Comparison of ENCODE assay signal across 10 mouse cellular contexts in genomic region chr2:70562011-70562491, GRCm38 (mm10). TPM values are rescaled to one million over a fixed set of nuclear protein-coding genes. Genes with fewer than 3 reads are reported as not detected.
DNase-seq lines count a peak whose midpoint lies in the region; ATAC-seq and TF ChIP-seq lines count a peak whose summit lies in the region.
"Had no signal": no experiment of that assay in that cellular context is flagged by ENCODE, and none has a peak within 500 bp of the region (broad histone marks: within the 10 kb centered on the region; RNA-seq: fewer than 3 reads in every experiment).

No protein-coding gene starts in this region.

- no peak for ATAC-seq in heart, embryonic 12.5 days (ENCODE audit: insufficient number of reproducible peaks, low FRiP score)
- ATAC-seq in embryonic facial prominence, embryonic 14.5 days (ENCODE audit: low read depth), result no peak
- peak; percentile 41; the same call in 1 of the 2 replicates for ATAC-seq in limb, embryonic 15.5 days (ENCODE audit: insufficient number of reproducible peaks, low FRiP score, low TSS enrichment, low read depth)
- ATAC-seq in stomach, postnatal 0 days (ENCODE audit: low FRiP score, low TSS enrichment), result no peak

- WGBS in heart, embryonic 12.5 days, result under 1% methylated on average over 42 of the region's 42 CpGs
- 2% methylated on average over 38 of the region's 42 CpGs for WGBS in embryonic facial prominence, embryonic 14.5 days
- WGBS in limb, embryonic 15.5 days, result under 1% methylated on average over 40 of the region's 42 CpGs
- WGBS in stomach, postnatal 0 days, result 1% methylated on average over 35 of the region's 42 CpGs

- no peak overlapping the region for H3K27ac ChIP-seq in heart, embryonic 12.5 days (ENCODE audit: poor library complexity, severe bottlenecking)
- H3K27ac ChIP-seq in ES-Bruce4 (ENCODE audit: insufficient read depth, low read length), result no peak overlapping the region
- H3K27ac ChIP-seq in embryonic facial prominence, embryonic 14.5 days (replicated peaks; ENCODE audit: low read depth, low read length), result no peak overlapping the region
- H3K27ac ChIP-seq in limb, embryonic 15.5 days, result no peak overlapping the region
- no peak overlapping the region for H3K27ac ChIP-seq in stomach, postnatal 0 days (replicated peaks)

- intact Hi-C loops in heart, postnatal 10 days (cut with DNase I), result no loop called here

- H3K27me3 ChIP-seq in heart, embryonic 12.5 days (replicated peaks), result peaks cover 93% of the 10 kb centered on the region
- peaks cover 22% of the 10 kb centered on the region for H3K27me3 ChIP-seq in ES-Bruce4 (ENCODE audit: control insufficient read depth, insufficient read depth, low read length, poor library complexity, severe bottlenecking)
- peaks cover 86% of the 10 kb centered on the region for H3K27me3 ChIP-seq in embryonic facial prominence, embryonic 14.5 days (replicated peaks; ENCODE audit: control insufficient read depth, insufficient read depth, low read length)
- peaks cover 91% of the 10 kb centered on the region for H3K27me3 ChIP-seq in limb, embryonic 15.5 days
- H3K27me3 ChIP-seq in stomach, postnatal 0 days (ENCODE audit: control insufficient read depth, insufficient read depth, low read length), result peaks cover 31% of the 10 kb centered on the region

- peak overlapping the region; percentile 33 for H3K4me3 ChIP-seq in heart, embryonic 12.5 days
- peak overlapping the region; percentile 66 for H3K4me3 ChIP-seq in ES-Bruce4 (ENCODE audit: low read depth, low read length)
- H3K4me3 ChIP-seq in embryonic facial prominence, embryonic 14.5 days (ENCODE audit: low read depth, low read length), result peak overlapping the region; percentile 35
- H3K4me3 ChIP-seq in limb, embryonic 15.5 days, result peak overlapping the region; percentile 24
- H3K4me3 ChIP-seq in stomach, postnatal 0 days (ENCODE audit: low read depth, low read length), result peak overlapping the region; percentile 12; the same call in 1 of the 2 replicates

- TF ChIP-seq CTCF in ES-Bruce4 (IDR thresholded peaks at IDR 0.05; ENCODE audit: low read depth, low read length), result no peak
- TF ChIP-seq CTCF in stomach, postnatal 0 days (IDR thresholded peaks at IDR 0.05; ENCODE audit: low read depth), result no peak

- peak overlapping the region; percentile 70 for H3K4me2 ChIP-seq in heart, embryonic 12.5 days
- H3K4me2 ChIP-seq in embryonic facial prominence, embryonic 14.5 days (ENCODE audit: low read depth, low read length), result peak overlapping the region; percentile 54
- H3K4me2 ChIP-seq in limb, embryonic 15.5 days, result peak overlapping the region; percentile 43
- peak overlapping the region; percentile 27 for H3K4me2 ChIP-seq in stomach, postnatal 0 days (replicated peaks; ENCODE audit: low read depth)

- no peaks in the 10 kb centered on the region for H3K9me3 ChIP-seq in heart, embryonic 12.5 days (replicated peaks)
- H3K9me3 ChIP-seq in ES-Bruce4 (replicated peaks; ENCODE audit: control insufficient read depth, insufficient read depth, low read length, poor library complexity, severe bottlenecking), result no peaks in the 10 kb centered on the region
- H3K9me3 ChIP-seq in embryonic facial prominence, embryonic 14.5 days (ENCODE audit: control insufficient read depth, low read length), result no peaks in the 10 kb centered on the region
- no peaks in the 10 kb centered on the region for H3K9me3 ChIP-seq in limb, embryonic 15.5 days
- H3K9me3 ChIP-seq in stomach, postnatal 0 days (ENCODE audit: control insufficient read depth, low read length), result no peaks in the 10 kb centered on the region

- no peaks in the 10 kb centered on the region for H3K36me3 ChIP-seq in heart, embryonic 12.5 days
- H3K36me3 ChIP-seq in ES-Bruce4 (ENCODE audit: control insufficient read depth, insufficient read depth, low read length, poor library complexity, severe bottlenecking), result no peaks in the 10 kb centered on the region
- no peaks in the 10 kb centered on the region for H3K36me3 ChIP-seq in embryonic facial prominence, embryonic 14.5 days (ENCODE audit: control insufficient read depth, insufficient read depth, low read length)
- no peaks in the 10 kb centered on the region for H3K36me3 ChIP-seq in limb, embryonic 15.5 days
- H3K36me3 ChIP-seq in stomach, postnatal 0 days (ENCODE audit: control insufficient read depth, insufficient read depth, low read length), result no peaks in the 10 kb centered on the region

- no peak for DNase-seq in heart, postnatal 10 days
- DNase-seq in embryonic facial prominence, embryonic 14.5 days (ENCODE audit: low spot score), result no peak
- DNase-seq in stomach, postnatal 0 days (ENCODE audit: low spot score), result no peak
- DNase-seq in frontal cortex, postnatal 36 days (ENCODE audit: low spot score in 2 of 2), result no peak
- no peak for DNase-seq in lung, adult 18-20 months

- TF ChIP-seq EP300 in ES-Bruce4 (IDR thresholded peaks at IDR 0.05; ENCODE audit: insufficient read depth, low read depth, low read length), result no peak
- no peak for TF ChIP-seq EP300 in stomach, postnatal 0 days (optimal IDR thresholded peaks at IDR 0.05)

- peaks cover 49% of the 10 kb centered on the region for H3K4me1 ChIP-seq in heart, embryonic 12.5 days (replicated peaks)
- no peaks in the 10 kb centered on the region for H3K4me1 ChIP-seq in ES-Bruce4 (ENCODE audit: control insufficient read depth, insufficient read depth, low read length)
- H3K4me1 ChIP-seq in embryonic facial prominence, embryonic 14.5 days (ENCODE audit: control insufficient read depth, insufficient read depth, low read length), result peaks cover 17% of the 10 kb centered on the region
- peaks cover 45% of the 10 kb centered on the region for H3K4me1 ChIP-seq in limb, embryonic 15.5 days
- H3K4me1 ChIP-seq in stomach, postnatal 0 days (replicated peaks; ENCODE audit: control insufficient read depth, insufficient read depth), result no peaks in the 10 kb centered on the region

- TF ChIP-seq POLR2A in ES-Bruce4 (IDR thresholded peaks at IDR 0.05; ENCODE audit: insufficient read depth, low read length), result no peak

- H3K9ac ChIP-seq in heart, embryonic 12.5 days, result no peak overlapping the region
- H3K9ac ChIP-seq in ES-Bruce4 (ENCODE audit: low read depth, poor library complexity, severe bottlenecking), result peak overlapping the region; percentile 39
- H3K9ac ChIP-seq in embryonic facial prominence, embryonic 14.5 days (ENCODE audit: low read depth, low read length), result no peak overlapping the region
- H3K9ac ChIP-seq in limb, embryonic 15.5 days, result no peak overlapping the region
- H3K9ac ChIP-seq in stomach, postnatal 0 days (ENCODE audit: low read length), result no peak overlapping the region

RNA-seq across cellular contexts. Expression of gene Gad1, which starts 9.2 kb away (rescaled TPM):
- polyA plus RNA-seq in heart, embryonic 12.5 days (2016; fragmentation: Nextera tagmentation; extraction: Ambion mirVana), result 0.22 and 0.33 TPM in 2 replicates
- total RNA-seq in heart, postnatal 10 days (2021), result under 1 TPM; 0.47 to 0.67 TPM
- polyA plus RNA-seq in ES-Bruce4 (2011; ENCODE audit: insufficient read depth, insufficient read length, low read depth, missing spikeins), result 4.5 and 7.2 TPM in 2 replicates
- 0.08 and 0.31 TPM in 2 replicates for polyA plus RNA-seq in embryonic facial prominence, embryonic 14.5 days (2014; fragmentation: Nextera tagmentation; extraction: Ambion mirVana)
- 0.24 and 0.49 TPM in 2 replicates for polyA plus RNA-seq in limb, embryonic 15.5 days (2015; fragmentation: Nextera tagmentation; extraction: Ambion mirVana)
- polyA plus RNA-seq in stomach, postnatal 0 days (2015; fragmentation: Nextera tagmentation; extraction: Ambion mirVana), result 0.02 and 0.06 TPM in 2 replicates
- total RNA-seq: hematopoietic stem cell, adult 5-6 weeks; MEL had no signal

RNA-seq across cellular contexts. Expression of gene Erich2, which starts 53.4 kb away (rescaled TPM):
- polyA plus RNA-seq in heart, embryonic 12.5 days (2016; fragmentation: Nextera tagmentation; extraction: Ambion mirVana), result 0.36 and 0.64 TPM in 2 replicates
- total RNA-seq in heart, postnatal 10 days (2021), result not detected
- 0.79 and 2.6 TPM in 2 replicates for polyA plus RNA-seq in ES-Bruce4 (2011; ENCODE audit: insufficient read depth, insufficient read length, low read depth, missing spikeins)
- 4.2 and 6.1 TPM in 2 replicates for polyA plus RNA-seq in embryonic facial prominence, embryonic 14.5 days (2014; fragmentation: Nextera tagmentation; extraction: Ambion mirVana)
- polyA plus RNA-seq in limb, embryonic 15.5 days (2015; fragmentation: Nextera tagmentation; extraction: Ambion mirVana), result 2.2 and 2.7 TPM in 2 replicates
- polyA plus RNA-seq in stomach, postnatal 0 days (2015; fragmentation: Nextera tagmentation; extraction: Ambion mirVana), result 1.1 and 1.7 TPM in 2 replicates
- total RNA-seq: MEL had no signal

Comparison
In these comparisons a context has a peak if more than half of its experiments do, and no peak if none do; other contexts are left out.
1. H3K4me3 ChIP-seq: peak in every context shown above with its lines; median percentile 66 in ES-Bruce4; 35 in embryonic facial prominence, embryonic 14.5 days; 33 in heart, embryonic 12.5 days; 24 in limb, embryonic 15.5 days; 12 in stomach, postnatal 0 days.